Mouse (Mus musculus): ENCODE measurements around the gene Mfn1.

The Mfn1 gene

DNA sequence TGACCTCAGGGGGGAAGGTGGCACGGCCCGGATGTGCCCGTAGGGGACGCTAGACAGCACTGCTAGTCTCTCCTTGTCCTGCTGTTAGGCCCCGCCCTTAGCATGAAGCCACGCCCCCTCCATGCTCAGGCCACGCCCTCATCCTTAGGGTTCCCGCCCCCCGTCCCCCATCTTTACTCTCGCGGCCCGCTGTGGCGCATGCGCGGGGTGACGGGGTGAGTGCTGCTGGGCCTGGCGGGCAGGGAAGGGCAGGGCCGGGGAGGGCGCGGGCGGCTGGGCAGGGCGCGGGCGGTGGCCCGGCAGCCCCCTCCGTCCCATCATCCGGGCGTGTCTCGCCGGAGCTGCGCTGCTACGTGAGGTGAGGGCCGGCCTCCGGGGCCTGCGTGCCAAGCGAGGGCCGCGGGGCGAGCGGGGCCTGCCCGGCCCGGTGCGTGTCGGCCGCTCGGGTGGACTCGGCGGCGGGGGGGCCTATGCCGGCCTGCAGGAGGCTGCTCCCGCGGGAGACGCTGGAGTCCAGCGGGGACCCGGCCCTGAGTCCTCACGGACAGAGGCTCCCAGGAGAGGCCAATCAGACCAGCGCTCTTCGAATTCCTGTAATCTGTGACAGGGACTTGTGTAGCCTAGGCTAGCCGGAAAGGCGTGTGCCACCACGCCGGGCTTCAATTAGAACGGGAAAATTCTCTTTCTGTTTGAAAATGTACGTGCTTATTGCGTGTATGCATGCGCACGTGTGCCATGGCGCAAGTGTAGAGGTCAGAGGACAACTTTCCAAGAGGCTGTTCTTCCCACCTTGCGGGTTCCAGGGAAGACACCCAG, 18.7 kb upstream of the Mfn1 start:
- DNase-seq (ENCODE audit: low spot score) = peak; percentile 98

DNA sequence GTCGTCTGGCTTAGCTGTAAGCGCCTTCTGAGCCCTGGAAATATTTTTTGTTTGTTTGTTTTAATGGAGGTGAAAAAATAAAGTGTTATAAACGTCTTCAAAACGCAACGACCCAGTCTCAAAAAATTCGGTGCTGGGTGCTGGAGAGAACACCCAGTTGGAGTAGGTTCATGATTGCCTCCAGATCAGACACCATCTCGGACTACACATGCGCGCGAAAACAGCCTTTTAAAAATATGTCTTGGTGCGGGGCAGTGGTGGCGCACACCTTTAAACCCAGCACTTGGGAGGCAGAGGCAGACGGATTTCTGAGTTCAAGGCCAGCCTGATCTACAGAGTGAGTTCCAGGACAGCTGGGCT, 18.1 kb upstream of the Mfn1 start:
- no peak for DNase-seq (ENCODE audit: low spot score)

DNA sequence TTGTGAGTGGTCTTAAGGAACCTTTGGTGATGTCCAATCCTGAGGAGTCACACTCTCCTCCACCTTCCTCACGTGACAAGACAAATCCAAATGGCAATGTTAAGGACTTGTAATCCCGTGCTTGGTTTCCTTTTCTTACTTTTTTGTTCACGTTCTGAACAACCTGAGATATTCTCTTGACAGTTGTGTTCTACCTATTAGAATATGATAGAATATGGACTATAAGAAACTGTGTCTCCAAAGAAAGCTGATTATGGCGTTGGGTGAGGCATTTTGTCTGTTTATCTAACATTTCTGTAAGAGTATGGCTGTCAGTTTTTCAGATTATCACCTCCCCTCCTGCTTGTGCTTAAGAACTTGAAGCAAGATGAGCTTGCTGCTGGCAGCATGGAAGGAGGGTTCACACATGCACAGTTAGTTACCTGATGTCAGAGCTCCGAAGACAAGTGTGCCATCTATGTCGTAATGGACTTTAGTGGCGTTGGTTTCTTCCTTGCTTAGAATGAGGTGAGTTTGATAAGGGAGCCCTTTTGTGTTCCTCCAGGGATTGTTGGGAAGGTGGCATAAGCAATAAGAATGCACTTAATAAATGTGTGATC, 16.5 kb upstream of the Mfn1 start:
- no peak for DNase-seq (ENCODE audit: low spot score)

DNA sequence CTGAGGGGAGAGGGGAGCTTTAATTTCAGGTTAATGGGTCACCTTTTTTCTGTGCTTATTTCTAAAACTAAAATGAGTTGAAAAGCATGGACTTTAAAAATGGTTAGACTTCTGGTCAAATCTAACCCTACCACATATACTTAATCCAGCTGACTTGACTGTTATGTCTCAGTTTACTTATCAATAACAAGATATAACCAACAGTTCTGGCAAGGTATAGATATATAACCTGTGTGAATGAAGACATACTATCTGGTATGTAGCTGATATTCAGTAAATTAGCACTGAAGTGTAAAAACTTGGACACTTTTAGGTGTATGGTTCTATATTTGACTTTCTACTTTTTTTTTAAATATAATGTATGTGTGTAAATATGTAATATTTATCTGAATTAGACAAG, 15.7 kb upstream of the Mfn1 start:
- no peak for DNase-seq (ENCODE audit: low spot score)

DNA sequence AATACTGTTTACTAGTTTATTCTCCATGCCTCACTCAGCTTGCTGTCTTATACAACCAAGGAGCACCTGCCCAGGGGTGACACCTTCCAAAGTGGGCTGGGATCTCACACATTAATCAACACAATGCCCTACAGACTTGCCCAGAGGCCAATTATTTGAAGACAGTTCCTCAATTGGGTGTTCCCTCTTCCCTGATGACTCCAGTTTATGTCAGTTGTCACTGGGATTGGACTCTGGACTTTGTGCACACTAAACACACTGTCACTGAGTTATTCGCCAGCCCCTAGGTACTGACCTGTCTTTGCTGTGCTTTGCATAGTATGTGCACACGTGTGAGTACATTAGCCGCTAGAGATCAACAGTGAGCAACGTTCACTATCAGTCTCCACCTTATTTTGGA, 2.1 kb upstream of the Mfn1 start:
- DNase-seq (ENCODE audit: low spot score) = no peak

DNA sequence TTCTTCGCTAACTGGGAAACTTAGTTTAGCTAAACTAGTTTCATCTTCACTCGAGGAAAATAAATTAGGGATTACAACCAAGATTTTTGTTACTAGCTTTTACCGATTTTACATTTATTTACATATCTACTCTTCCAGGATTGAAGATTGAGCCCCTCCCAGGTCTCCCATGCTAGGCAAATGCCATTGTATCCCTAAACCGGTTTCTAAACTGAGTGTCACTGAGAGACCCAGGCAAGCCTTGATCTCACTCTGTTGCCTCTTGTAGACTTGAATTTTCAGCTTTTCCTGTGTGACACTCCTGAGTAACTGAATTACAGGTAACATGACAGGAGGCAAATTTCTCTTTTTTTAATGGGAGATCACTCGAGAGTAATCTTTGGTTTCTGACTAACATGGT, 776 bp downstream of the Mfn1 start:
- no peak for DNase-seq (ENCODE audit: low spot score)

DNA sequence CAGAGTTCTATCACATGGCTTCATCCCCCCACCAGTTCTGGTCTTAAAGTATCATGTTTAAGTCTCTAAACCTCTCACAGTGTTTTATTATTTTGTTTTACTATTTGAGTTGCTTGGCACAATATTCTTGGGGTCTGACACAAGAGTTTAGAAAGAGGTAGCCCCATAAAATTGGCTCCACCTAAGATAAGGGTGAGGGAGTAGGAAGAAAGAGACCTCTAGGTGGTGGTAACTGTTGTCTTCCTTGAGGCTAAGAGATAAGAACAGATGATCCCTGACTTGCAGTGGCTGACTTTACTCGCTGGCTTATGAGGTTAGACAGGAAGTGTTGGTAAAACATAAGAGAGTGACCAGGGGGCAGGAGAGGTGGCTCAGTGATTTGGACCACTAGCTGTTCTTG, 6.4 kb downstream of the Mfn1 start:
- DNase-seq (ENCODE audit: low spot score) = no peak

DNA sequence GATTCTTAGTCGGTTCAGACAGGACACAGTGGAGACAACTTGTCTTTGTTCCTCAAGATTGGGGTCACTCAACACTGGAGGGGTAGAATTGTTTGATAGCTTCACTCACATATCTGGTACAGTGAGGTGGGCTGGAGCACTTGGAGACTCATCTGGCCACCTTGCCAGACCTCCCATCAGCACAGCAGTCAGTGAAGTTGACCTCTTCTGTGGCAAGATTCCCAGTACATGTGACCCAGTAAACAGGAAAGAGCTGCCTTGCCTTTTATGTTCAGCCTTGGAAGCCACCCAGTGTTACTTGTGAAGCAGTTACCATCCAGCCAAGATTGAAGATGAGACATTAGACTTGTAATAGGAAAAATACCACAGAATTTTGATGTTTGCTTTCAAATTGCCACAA, 8.3 kb downstream of the Mfn1 start:
- DNase-seq (ENCODE audit: low spot score) = peak; percentile 25

DNA sequence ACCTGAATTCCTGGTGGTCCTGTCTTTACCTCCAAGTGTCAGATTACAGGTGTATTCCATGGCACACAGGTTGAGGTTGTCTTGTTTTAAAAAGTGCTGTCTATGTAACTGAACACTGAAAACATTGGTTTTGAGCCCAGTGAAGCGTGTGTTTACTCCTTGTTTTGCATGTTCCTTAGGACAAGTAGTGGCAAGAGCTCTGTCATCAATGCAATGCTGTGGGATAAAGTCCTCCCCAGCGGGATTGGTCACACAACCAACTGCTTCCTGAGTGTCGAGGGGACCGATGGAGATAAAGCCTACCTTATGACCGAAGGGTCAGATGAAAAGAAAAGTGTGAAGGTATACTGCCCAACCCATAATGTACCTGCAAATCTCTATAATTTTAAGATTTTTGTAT, 8.8 kb downstream of the Mfn1 start:
- DNase-seq (ENCODE audit: low spot score) = no peak

DNA sequence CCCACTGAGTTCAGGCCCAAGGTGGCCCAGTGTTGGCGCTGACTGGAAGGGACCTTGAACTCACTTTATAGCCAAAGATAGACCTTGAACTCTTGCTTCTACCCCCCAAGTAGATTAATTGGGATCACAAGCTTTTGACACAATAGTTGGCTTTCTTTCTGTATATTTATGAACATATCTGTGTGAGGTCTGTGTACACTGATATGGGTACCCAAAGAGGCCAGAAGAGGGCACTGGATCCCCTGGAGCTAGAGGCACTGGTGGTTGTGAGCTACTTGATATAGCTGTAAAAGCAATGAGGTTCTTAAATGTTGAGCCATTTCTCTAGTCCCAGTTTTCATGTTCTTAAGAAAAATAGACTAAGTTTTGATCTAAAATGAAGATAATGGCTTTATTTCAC, 23.8 kb downstream of the Mfn1 start:
- DNase-seq (ENCODE audit: low spot score) = no peak

DNA sequence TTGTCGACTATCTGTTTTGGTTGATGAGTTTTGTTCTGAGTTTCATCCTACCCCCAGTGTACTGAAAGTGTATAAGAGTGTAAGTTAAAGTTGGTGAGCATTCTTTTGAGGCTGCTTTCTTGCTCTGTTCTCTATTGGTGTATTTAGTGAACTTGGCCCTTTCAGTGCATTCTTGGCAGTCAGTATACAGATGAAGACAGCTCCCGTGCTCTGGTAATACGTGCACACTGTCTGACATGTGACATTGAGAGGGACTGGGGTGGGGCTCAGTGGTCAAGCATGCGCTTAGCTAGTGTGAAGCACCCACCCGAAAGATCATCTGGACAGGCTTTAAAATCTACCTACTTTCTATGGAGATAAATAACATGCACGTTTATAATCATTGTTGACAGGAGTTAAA, 34.1 kb downstream of the Mfn1 start:
- DNase-seq (ENCODE audit: low spot score) = no peak

DNA sequence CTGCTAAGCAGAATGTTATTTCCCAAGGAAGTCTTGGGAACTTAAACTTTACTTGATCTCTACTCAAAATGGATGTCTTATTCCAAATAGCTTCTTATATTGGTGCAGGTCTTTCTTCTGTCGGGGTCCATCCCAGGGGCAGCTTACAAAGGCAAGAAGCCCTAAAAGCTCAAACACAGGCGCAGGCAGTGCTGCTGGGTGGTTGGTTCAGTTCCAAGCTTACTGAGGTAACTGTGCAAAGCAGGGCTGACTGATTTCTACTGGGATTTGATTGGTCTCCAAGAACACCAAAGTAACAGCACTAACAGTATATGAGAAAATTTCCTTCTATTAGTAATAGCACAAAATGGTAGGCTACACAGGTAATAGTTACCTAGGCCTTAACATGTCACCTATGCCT, 43.8 kb downstream of the Mfn1 start:
- no peak for DNase-seq (ENCODE audit: low spot score)

DNA sequence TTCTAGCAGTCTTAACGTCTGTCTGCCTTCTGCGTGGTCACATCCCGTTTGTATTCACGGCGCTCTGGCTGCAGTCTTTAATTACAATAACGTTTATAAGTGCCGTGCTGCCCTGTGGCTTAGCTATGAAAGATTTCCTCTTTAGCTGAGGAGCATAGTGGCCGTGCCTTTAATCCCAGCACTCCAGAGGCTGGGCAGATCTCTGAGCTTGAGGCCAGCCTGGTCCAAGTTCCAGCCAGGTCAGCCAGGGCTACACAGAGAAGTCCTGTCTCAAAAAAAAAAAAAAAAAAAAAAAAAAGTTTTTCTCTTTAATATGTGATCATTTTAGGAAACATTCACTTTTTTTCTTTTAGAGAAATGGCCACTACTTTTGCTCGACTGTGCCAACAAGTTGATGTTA, 44.6 kb downstream of the Mfn1 start:
- DNase-seq (ENCODE audit: low spot score) = no peak

DNA sequence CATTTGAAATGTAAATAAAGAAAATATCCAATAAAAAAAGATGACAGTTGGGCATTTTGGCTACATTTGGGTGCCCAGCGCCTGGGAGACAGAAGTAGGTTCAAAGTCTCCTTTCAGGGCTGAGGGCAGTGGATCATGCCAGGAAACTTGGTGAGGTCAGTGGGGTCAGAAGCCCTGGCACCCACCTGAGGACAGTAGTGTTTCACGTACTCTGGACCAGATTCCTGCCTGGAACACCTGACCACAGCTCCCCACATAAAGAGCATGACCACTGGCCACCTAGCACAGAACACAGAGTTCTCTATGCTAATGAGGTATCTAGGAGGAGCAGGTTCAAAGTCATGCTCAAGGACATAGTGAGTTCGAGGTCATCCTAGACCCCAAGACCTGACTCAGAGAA, 45.9 kb downstream of the Mfn1 start:
- no peak for DNase-seq (ENCODE audit: low spot score)

DNA sequence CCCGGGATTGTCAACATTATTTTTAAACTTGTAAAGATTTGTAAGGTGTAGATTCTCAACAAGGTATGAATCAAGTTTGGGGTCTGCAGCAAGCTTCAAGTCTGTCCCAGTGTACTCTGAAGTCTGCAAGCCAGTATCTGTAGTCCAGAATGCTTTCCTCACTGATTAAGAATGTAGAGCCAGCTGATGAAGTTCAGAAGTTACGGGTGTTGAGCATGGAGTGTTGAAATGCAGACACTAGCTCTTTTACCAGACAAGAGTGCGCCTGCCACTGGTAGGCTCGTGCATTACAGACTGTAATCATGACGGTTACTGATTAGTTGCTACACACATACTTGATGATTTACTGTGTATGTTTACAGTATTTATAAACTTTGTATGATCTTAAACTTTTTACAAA, 49.5 kb downstream of the Mfn1 start:
- DNase-seq (ENCODE audit: low spot score) = no peak

DNA sequence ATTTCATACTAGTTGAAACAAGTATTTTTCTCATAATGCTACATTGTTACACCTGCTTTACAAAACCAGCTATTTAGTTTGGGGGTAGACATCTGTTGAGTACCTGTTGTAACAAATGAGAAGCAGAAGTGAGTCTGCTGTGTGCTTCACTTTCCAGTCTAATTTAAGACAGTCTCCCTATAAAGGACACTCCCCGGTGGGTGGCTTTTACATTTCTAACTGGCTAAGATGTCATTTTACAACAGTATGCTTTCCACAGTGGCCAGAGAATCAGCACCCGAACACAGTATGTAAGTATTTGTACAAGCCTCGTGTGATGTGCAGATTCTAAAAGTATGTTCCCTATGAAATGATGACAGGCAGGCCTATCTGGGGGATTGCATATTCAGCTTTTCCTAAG, 51.5 kb downstream of the Mfn1 start:
- no peak for DNase-seq (ENCODE audit: low spot score)

DNA sequence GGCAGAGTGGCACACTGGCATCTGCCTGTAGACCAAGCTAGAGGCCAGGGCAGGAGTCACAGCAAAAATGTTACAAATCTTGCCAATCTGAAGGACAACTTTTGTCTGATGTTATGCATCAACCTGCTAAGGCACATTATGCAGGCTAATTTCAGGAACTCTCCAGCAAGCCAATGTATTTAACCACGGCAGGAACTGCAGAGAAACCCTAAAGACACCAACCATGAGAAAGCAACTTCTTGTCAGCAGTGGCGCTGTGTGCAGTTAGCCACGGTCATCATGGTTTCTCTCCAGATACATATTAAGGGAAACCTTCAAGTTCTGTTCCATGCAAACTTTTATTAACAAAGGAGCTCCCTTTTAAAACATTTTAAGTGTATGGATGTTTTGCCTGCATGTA, 52.6 kb downstream of the Mfn1 start:
- DNase-seq (ENCODE audit: low spot score) = no peak

DNA sequence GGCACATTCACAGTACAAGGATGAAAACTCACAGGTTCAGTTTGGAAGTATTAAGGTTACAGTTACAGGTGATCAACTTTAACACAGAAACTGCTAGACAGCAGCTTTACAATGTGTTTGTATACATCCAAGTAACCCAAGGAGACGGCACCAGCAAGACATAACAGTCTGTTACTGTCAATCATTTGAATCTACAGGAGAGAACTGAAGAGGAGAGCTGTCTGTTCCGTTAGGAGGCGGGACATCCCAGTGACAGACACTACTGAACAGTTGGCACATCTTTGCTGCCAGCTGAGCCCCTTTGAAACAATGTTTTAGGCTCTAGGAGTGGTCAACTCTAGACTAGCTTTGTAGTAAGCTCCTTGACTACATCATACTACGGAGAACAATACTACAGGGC, 54.2 kb downstream of the Mfn1 start:
- no peak for DNase-seq (ENCODE audit: low spot score)

DNA sequence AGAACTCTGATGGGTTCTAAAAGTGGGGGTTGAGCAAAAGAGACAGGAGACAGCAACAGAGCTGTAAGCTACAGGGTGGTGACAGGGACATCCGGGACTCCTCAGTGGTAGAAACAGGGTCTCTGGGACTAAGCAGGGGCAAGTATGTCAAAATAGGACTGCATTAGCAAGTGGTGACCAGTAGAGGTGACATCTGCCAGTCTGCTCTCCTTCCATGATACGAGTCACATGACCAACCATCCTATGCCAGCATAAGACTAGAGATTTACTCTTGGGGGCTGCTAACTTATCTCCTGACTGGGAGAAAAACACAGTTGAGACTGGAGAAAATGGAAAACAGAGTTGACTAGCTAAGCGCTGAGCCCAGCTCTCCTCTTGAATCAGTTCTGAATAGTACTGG, 57.0 kb downstream of the Mfn1 start:
- no peak for DNase-seq (ENCODE audit: low spot score)

DNA sequence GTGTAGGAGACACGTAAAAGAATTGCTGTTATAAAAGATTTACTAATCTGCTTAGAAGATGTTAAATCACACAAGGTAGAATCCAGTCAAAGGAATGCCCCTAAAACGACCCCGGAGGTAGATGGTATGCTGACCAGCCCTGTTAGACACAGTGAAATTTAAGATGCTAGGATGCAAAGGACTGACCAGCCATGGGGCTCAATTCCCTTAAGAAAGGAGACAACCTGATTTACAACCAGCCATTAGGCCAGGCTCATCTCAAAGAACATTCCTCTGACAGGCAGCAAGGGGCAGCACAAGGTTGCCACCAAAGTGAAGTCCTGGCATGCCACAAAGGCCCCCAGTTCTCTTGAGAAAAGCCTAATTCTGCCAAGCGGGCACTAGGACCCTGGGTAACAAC, 65.8 kb downstream of the Mfn1 start:
- no peak for DNase-seq (ENCODE audit: low spot score)

DNA sequence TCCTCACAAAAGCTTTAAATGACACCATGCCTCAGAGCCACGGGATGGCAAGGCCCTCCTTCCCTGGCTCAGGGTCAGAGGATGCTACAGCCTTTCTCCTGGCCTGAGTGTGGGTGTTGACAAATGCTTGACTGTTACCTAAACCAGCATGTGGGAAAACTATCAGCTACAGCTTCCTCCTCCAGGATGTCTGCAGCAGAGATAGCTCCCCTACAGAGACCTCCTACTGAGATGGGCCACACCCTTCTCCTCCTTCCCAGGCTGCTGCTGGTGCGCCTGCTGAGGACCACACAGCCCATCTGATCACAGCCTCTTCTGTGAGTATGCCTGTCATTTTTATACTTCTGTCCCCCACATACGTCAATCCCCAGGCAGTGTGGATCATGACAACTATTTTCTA, 70.1 kb downstream of the Mfn1 start:
- no peak for DNase-seq (ENCODE audit: low spot score)

DNA sequence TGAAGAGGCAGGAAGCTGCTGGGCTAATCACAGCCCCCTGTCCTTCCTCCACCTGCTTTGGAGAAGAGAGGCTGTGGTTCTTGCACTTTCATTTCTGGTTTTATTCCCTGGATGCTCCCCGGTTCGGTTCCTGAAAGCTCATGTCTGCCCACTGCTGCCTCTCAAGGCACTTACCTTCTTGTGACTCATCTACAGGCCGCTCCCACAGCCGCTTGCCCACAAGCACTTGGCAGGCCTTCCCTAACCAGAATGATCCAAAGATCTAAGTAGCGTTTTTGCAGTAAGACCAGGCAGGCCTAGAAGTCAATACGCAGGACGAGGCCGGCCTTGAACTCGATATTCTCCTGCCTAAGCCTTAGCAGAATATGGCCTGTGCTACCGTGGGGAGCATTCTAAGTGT, 71.8 kb downstream of the Mfn1 start:
- DNase-seq (ENCODE audit: low spot score) = no peak

DNA sequence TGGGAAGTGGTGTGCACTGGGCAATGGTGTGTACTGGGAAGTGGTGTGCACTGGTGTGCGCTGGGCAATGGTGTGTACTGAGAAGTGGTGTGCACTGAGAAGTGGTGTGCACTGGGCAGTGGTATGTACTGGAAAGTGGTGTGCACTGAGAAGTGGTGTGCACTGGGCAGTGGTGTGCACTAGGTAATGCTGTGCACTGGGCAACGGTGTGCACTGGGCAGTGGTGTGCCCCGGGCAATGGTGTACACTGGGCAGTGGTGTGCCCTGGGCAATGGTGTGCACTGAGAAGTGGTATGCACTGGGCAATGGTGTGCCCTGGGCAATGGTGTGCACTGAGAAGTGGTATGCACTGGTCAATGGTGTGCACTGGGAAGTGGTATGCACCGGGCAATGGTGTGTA, 80.0 kb downstream of the Mfn1 start:
- no peak for DNase-seq (ENCODE audit: low spot score)

DNA sequence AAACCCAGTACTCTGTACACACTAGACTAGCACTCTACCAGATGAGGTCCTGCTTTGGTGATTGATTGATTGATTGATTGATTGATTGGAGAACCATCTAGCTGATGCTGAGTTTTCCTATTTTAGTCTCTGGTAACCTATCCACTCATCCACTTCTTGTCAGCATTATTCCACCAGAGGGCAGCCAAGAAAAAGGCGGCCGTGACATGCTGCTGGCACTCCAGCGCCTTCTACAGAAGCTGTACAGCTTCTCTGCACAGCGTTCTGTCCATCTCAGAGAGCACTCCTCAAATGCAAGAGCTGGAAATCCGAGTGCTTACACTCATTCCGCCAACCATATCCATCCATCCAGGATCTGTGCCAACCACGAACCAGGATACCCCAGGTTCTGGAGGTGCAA, 81.3 kb downstream of the Mfn1 start:
- peak; percentile 50 for DNase-seq (ENCODE audit: low spot score)

Data from ovary, postnatal 14 days (tissue).